Mouse (Mus musculus) heart, postnatal 36 days (tissue): ENCODE measurements around the gene Itgal. TPM values are rescaled to one million over a fixed set of nuclear protein-coding genes. Genes with fewer than 3 reads are reported as not detected.
"Not testable (repeated sequence)": the region's sequence is repeated elsewhere in the genome, so short reads cannot be mapped to it uniquely, and the experiment has no call there.

Experiments
- DNase-seq, 2 experiments: peaks; one replicate each; pipeline ENCODE4 v3.0.0; 2021 to 2022
- intact Hi-C: fragments of 180-260 bp; cut with DNase I; formaldehyde crosslinking; loops from one replicate; pipeline ENCODE4 v1.15.1; 2025
- total RNA-seq, 2 experiments: library from RNA; stranded (reverse); gene quantifications; 2 replicates each; pipeline ENCODE4 v1.2.3; 2021

The Itgal gene
- total RNA-seq, 2 experiments from 2014 or later: 1.2 to 1.5 TPM

- DNase-seq: no peak
- intact Hi-C loops: no loop called here
Observed at GRCm38 (mm10) chr7:127333240-127333639, 37.2 kb downstream of the Itgal start.

- DNase-seq: no peak
- intact Hi-C loops: no loop called here
Observed at GRCm38 (mm10) chr7:127335604-127336003, 39.5 kb downstream of the Itgal start.

GRCm38 (mm10) chr7:127337636-127338035 is 41.6 kb downstream of the Itgal start:
- no peak for DNase-seq
- intact Hi-C loops: no loop called here

GRCm38 (mm10) chr7:127341356-127341755 is 45.3 kb downstream of the Itgal start:
- intact Hi-C loops: loop anchor here (5.0 to 10.0 kb wide), 2 partner anchors 79 to 837 kb away; partner anchors contain the start of genes Atxn2l and Dctpp1

GRCm38 (mm10) chr7:127341861-127342260 is 45.8 kb downstream of the Itgal start:
- intact Hi-C loops: loop anchor here (5.0 to 10.0 kb wide), 2 partner anchors 80 to 837 kb away; partner anchors contain the start of genes Atxn2l and Dctpp1
- not testable (repeated sequence) for DNase-seq

More at GRCm38 (mm10) chr7:127341356-127341755, 45.3 kb downstream of the Itgal start:
- no peak for DNase-seq

GRCm38 (mm10) chr7:127342332-127342731 is 46.3 kb downstream of the Itgal start:
- DNase-seq: no peak
- intact Hi-C loops: loop anchor here (5.0 to 10.0 kb wide), 2 partner anchors 80 to 838 kb away; partner anchors contain the start of genes Atxn2l and Dctpp1

- intact Hi-C loops: loop anchor here (5.0 to 10.0 kb wide), 2 partner anchors 81 to 838 kb away; partner anchors contain the start of genes Atxn2l and Dctpp1
Observed at GRCm38 (mm10) chr7:127342888-127343287, 46.8 kb downstream of the Itgal start.

GRCm38 (mm10) chr7:127343351-127344019 is 47.4 kb downstream of the Itgal start:
- intact Hi-C loops: loop anchor here (5.0 to 10.0 kb wide), 2 partner anchors 81 to 839 kb away; partner anchors contain the start of genes Atxn2l and Dctpp1

More at GRCm38 (mm10) chr7:127342888-127343287, 46.8 kb downstream of the Itgal start:
- no peak for DNase-seq

GRCm38 (mm10) chr7:127344371-127344770 is 48.3 kb downstream of the Itgal start:
- no peak for DNase-seq
- intact Hi-C loops: loop anchor here (5.0 to 10.0 kb wide), 2 partner anchors 82 to 840 kb away; partner anchors contain the start of genes Atxn2l and Dctpp1

More at GRCm38 (mm10) chr7:127343351-127344019, 47.4 kb downstream of the Itgal start:
- no peak for DNase-seq

GRCm38 (mm10) chr7:127345092-127345491 is 49.0 kb downstream of the Itgal start:
- no peak for DNase-seq
- intact Hi-C loops: loop anchor here (10.0 kb wide), 1 partner anchor 840 kb away; the partner anchor contains the start of gene Atxn2l

- DNase-seq: peak; percentile 96 to 99
- intact Hi-C loops: loop anchor here (10.0 kb wide), 1 partner anchor 841 kb away; the partner anchor contains the start of gene Atxn2l
Observed at GRCm38 (mm10) chr7:127345512-127346325, 49.7 kb downstream of the Itgal start, which contains the start of gene Zfp768. Gene Zfp768, minus strand, starts transcription at chr7:127345589.

- intact Hi-C loops: loop anchor here (10.0 kb wide), 1 partner anchor 842 kb away; the partner anchor contains the start of gene Atxn2l
- DNase-seq: no peak
Observed at GRCm38 (mm10) chr7:127346676-127347075, 50.6 kb downstream of the Itgal start.

- intact Hi-C loops: no loop called here
- no peak for DNase-seq
Observed at GRCm38 (mm10) chr7:127351230-127352004, 55.4 kb downstream of the Itgal start.

- intact Hi-C loops: no loop called here
- DNase-seq: no peak
Observed at GRCm38 (mm10) chr7:127355796-127356195, 59.7 kb downstream of the Itgal start.

GRCm38 (mm10) chr7:127357871-127358270 is 61.8 kb downstream of the Itgal start:
- intact Hi-C loops: no loop called here

GRCm38 (mm10) chr7:127358472-127358871 is 62.4 kb downstream of the Itgal start:
- intact Hi-C loops: no loop called here
- DNase-seq: no peak

More at GRCm38 (mm10) chr7:127357871-127358270, 61.8 kb downstream of the Itgal start:
- no peak for DNase-seq

- intact Hi-C loops: no loop called here
- DNase-seq: no peak
Observed at GRCm38 (mm10) chr7:127360265-127360664, 64.2 kb downstream of the Itgal start.

- no peak for DNase-seq
- intact Hi-C loops: no loop called here
Observed at GRCm38 (mm10) chr7:127361449-127361848, 65.4 kb downstream of the Itgal start.

GRCm38 (mm10) chr7:127362418-127362817 is 66.4 kb downstream of the Itgal start:
- intact Hi-C loops: loop anchor here (1.0 to 2.0 kb wide), 2 partner anchors 44 to 136 kb away; partner anchors contain the start of gene Zfp764
- DNase-seq: not testable (repeated sequence)
